Mouse (Mus musculus) left cerebral cortex, adult 18-20 months (tissue): ENCODE data around the gene AU040320. TPM values are rescaled to one million over a fixed set of nuclear protein-coding genes. Genes with fewer than 3 reads are reported as not detected.

ENCODE experiments used
- DNase-seq, 2 experiments: peaks; one replicate each; pipeline ENCODE4 v3.0.0; 2021 to 2022; ENCODE audit warnings: low spot score in 2 of 2, mixed read lengths in 1 of 2
- total RNA-seq, 2 experiments: library from RNA; stranded (reverse); gene quantifications; 2 replicates each; pipeline ENCODE4 v1.2.3; 2021

AU040320 gene
- total RNA-seq, 2 experiments from 2014 or later, result 53.4 to 61.8 TPM

DNA sequence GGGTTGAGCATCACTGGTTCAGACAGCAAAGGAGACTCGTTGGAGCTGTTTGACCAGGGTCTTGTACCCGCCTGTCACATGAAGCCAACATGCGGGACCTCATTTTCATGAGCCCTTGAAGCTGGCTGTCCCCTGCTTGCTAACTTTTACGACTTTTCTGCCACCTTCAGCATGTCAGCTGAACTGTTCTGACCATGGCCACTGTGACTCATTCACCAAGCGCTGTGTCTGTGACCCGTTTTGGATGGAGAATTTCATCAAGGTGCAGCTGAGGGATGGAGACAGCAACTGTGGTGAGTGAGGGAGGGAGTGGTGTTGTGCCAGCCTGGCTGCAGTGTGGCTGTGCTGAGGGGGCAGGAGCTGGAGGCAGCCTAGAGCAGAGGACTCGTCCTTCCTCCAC lies 93.6 kb downstream of the AU040320 start:
- DNase-seq, result peak in 1 of 2 experiments; percentile 32

DNA sequence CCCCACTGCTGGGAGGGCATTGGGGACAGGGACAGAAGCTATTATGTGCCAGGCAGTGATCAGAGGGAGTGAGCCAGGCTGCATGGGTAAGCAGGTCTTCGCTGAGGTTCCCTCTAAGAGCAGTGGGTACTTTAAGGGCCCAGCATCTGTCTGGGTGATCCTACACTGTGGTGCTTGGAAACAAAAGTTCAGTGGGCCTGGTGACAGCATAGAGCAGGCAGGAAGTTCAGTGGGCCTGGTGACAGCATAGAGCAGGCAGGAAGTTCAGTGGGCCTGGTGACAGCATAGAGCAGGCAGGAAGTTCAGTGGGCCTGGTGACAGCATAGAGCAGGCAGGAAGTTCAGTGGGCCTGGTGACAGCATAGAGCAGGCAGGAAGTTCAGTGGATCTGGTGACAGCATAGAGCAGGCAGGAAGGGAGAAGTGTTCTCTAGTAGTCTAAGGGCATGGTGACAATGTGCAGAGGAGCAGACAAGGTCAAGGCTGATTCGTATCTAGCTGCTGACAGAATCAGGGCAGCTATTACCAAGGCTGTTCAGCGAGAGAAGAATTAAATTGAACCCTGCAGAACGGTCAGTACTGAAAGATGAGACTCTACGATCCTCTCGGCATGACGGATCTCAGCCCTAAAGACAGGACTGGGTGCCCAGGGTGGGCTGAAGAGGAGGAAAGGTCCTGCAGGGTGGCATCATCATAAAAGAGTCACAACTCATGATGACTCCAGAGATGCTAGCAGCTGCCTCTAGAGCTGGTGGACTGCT lies 96.9 kb downstream of the AU040320 start:
- no peak for DNase-seq

DNA sequence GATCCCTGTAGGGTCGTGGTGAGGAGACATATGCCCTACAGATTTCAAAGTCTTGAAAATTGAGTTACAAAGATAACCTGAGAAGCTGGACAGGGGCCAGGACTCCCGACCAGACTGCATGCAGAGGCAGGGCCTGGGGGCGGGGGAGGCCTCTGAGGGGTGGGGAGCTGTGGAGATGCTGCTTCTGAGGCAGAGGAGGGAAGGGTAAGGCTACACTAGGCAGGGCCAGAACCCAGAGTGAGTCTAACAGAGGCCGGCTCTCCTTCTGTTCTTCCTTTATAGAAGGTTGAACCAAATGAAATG lies 97.4 kb downstream of the AU040320 start:
- DNase-seq, result no peak

DNA sequence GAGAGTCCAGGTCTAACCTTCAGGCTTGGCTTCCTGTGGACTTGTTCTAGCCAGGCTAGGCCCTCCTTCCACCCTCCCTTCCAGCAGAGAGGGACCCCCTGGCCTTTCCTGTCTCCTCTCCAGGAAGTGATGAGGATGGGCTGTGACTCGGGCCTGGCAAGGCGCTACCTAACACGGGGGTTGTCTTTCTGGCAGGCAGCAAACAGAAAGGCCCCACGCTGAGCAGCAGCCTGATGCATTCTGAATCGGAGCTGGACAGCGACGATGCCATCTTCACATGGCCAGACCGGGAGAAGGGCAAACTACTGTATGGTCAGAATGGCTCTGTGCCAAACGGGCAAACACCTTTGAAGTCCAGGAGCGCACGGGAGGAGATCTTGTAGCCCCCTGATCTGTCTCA lies 99.6 kb downstream of the AU040320 start:
- no peak for DNase-seq

DNA sequence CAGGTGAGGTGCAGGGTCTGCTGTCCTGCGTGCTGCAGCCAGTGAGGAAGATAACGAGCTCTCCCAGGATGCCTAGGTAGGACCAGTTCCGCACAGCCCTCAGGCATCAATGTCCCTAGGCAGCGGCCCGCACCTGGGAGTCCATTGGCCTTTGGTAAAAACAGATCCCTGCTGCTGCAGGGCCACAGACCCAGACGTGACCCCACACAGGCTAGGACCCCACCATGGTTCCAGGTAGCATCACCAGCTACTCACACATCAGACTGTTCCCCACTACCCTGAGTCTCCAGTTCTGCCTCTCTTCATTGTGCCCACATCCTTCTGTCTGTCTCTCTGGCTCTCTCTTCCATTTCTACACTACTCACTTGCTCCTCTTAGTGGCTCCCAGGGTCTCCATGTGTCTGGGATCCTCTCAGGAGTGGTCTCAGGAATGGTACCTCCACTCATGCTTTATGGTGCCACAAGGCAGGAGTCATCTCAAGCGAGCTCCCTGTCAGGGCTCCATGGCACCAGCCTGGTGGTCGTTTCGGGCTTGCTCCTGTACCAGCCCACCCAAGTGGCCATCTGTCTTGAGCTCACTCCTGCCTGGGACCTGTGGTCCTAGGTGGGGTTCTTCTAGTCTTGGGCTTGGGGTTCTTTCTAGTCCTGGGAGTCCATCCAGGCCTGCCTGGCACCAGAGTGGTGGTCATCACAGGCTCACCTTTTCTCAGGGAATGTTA lies 107.1 kb downstream of the AU040320 start:
- no peak for DNase-seq

DNA sequence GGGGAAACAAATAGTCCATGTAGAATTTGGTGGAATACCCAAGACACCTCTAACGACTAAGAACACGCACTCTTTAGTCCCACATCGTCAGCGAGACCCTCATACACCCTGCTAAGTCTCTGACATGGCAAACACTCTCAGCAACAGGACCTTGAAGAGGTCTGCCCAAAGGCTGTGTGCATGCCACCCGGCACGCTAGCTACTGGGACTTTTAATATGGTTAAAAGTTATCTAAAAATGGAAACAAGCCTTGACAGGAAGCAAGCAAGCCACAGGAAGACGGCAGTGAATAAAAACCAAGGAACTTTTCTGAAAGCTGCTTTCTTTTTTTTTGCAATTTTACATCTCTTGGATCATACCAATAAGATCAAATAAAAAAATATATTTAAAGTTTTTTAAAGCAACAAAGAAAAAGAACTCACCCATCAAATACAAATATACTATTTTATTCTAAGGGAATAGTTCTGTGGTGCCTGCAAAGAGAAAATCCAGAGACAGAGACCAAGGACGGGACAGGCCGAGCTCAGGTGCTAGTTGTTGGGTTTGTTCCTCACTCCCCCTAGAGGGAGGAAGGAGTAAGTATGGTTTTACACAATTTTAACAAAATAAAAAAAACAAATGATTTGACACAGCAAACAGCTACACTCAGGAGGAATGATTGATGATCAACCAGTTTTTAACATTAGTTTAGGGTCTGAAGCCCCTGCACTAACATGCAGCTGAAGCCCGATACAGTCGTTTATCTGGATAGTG lies 108.3 kb downstream of the AU040320 start:
- no peak for DNase-seq

DNA sequence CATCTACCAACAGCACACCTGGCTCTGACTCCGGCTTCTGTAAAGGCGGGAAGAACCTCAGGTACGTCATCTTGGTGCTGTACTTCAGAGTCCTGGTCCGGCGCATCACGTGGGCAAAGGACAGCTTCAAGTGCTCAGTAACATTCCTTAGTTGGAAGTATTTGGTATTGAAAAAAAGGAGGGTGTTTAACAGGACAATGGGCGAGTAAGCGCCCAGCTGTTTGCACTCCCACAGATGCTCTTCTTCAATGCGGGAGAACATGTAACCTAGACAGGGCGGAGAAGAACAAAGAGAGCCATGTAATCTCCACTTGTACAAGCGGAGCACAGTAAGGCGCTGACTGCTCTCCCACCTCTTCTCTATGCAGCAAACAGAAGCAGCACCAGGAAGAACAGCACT lies 115.4 kb downstream of the AU040320 start:
- DNase-seq, result no peak

DNA sequence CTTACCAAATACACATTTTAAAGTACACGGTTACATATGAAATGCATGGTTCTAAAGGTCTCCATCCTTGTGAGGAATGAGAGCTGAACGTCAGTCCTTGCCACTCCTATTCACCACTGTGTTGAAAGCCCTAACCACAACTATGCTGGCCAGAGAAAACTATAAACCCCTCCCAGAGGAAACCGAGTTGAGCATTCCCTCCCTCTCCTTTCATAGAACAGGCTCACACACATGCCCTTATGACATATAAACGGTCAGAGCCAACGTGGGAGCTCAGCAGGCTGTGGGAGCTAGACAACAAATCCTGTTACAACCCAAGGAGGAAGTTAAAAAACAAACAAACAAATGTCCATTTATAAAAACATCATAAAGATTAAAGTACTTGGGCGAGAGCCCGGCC lies 119.4 kb downstream of the AU040320 start:
- DNase-seq, result no peak

DNA sequence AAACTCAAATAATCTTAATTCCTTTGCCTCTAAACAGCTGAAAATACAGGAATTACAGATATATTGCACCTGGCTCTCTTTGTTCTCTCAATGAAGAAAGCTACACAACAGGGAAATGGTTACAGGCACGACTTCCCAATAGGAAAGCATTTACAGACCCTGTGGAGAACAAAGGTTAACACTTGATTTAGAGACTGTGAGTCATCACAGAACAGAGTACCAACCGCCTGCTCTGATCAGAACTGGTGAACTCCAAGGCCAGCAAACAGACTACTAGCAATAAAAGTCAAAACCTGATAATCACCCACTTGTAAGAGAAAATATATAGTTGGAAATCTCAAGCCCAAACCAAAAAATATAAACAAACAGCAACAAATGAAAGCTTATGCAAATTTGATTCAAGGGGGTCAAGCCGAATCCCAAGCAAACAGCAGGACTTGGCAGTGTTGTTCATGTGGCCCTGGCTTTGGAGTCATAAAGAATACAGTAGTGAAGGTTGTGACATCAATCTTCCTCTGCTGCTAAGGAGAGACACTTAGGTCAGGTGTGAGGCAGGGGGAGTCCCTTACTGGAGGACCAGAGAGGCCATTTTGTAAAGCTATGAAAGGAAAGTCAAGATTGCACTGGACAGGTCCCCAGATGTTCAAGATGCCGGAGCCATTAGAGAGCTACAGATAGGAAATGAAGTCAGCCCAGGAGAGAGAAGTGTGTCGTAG lies 126.4 kb downstream of the AU040320 start:
- no peak for DNase-seq

DNA sequence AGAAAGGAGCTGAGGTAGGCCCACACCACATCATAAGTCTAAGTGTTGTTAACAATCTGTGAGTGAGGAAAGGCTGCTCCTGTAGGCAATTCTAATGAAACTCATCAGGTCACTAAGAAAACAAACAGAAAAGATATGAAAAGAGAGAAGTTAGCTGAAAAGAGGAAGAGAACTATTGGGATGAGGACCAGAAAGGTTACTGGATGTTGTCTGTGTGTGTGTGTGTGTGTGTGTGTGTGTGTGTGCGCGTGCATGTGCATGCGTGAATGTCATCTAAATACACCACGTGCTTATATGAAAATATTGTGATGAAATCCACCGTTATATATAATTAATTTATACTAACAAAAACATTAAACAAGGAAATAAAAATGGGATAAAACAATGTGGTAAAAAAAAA lies 130.3 kb downstream of the AU040320 start:
- DNase-seq, result no peak

DNA sequence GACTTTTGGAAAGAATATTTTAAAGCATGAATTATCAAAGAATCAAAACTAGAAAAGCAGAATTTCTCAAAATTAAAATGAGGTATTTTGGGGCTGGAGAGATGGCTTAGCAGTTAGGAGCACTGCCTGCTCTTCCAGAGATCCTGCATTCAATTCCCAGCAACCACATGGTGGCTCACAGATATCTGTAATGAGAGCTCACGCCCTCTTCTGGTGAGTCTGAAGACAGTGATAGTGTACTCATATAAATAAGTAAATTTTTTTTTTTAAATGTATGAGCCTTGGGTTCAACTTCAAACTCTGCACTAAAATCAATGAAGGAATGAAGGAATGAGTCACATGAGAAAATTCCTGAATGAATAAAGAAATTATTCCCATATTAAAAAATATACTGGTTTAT lies 132.6 kb downstream of the AU040320 start:
- no peak for DNase-seq

DNA sequence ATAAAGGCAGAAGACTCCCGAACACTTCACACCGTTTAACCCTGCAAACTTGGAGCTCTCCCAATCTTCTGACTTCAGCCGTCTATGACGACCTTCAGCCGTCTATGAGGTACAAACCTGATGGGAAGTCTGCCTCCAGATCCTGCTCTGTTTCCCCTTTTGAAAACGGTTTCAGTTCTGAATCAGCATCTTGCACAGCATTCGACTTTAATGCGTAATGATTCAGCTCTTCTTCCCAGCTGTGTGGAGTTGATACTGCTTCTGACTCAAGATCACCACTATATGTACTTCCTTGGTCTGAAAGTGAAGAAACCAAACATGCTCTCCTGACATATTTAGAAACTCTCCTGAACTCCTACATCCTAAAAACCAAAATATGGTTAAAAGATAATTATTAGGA lies 136.5 kb downstream of the AU040320 start:
- no peak for DNase-seq

Other genes starting within 250 kb of the AU040320 start
- 1 to 10 TPM; 8.5 to 9.7 TPM for gene Ago4, start 220.1 kb upstream of the AU040320 start, total RNA-seq
- 1 to 10 TPM in 1 of 2 experiments, under 1 TPM in 1; 0.98 to 3.2 TPM for gene Clspn, start 196.6 kb upstream of the AU040320 start, total RNA-seq
- gene 5730409E04Rik, start 143.7 kb upstream of the AU040320 start, total RNA-seq, result 10 to 100 TPM; 69.4 to 75.7 TPM
- 100 to 1,000 TPM; 101 to 103 TPM for gene Psmb2, start 75.9 kb upstream of the AU040320 start, total RNA-seq
- not detected for gene Tfap2e, start 17.3 kb upstream of the AU040320 start, total RNA-seq
- gene Ncdn, start 106 bp upstream of the AU040320 start, total RNA-seq, result 1,000 to 10,000 TPM; 1,037 to 1,100 TPM
- 10 to 100 TPM; 59.3 to 60.3 TPM for gene Zmym4, start 214.6 kb downstream of the AU040320 start, total RNA-seq